Mouse (Mus musculus) limb, embryonic 15.5 days (tissue): ENCODE measurements around the gene Gm16434. TPM values are rescaled to one million over a fixed set of nuclear protein-coding genes. Genes with fewer than 3 reads are reported as not detected.
"Not testable (repeated sequence)": the region's sequence is repeated elsewhere in the genome, so short reads cannot be mapped to it uniquely, and the experiment has no call there.

Source experiments
- ATAC-seq: fragments of 200-750 bp; cut with Nextera tagmentation; 2 replicates; pipeline ENCODE4 v1.8.0; 2017; ENCODE audit warnings: low read depth, moderate TSS enrichment; ENCODE audit not compliant: insufficient number of reproducible peaks, low FRiP score, low TSS enrichment
- H3K27ac ChIP-seq: fragments of 300-500 bp; sonication (generic); 2 replicates; pipeline ENCODE4 v1.5.1; 2015; ENCODE audit warnings: moderate library complexity, mild to moderate bottlenecking, inconsistent platforms
- H3K27me3 ChIP-seq: fragments of 300-500 bp; sonication (generic); 2 replicates; pipeline ENCODE4 v1.6.1; 2015; ENCODE audit warnings: inconsistent platforms
- H3K36me3 ChIP-seq: fragments of 300-500 bp; sonication (generic); 2 replicates; pipeline ENCODE4 v1.6.1; 2015; ENCODE audit warnings: inconsistent platforms
- H3K4me1 ChIP-seq: fragments of 300-500 bp; sonication (generic); 2 replicates; pipeline ENCODE4 v1.6.1; 2015; ENCODE audit warnings: inconsistent platforms
- H3K4me2 ChIP-seq: fragments of 300-500 bp; sonication (generic); 2 replicates; pipeline ENCODE4 v1.6.1; 2015; ENCODE audit warnings: mild to moderate bottlenecking, inconsistent platforms
- H3K4me3 ChIP-seq: fragments of 300-500 bp; sonication (generic); 2 replicates; pipeline ENCODE4 v1.5.1; 2015; ENCODE audit warnings: mild to moderate bottlenecking, inconsistent platforms
- H3K9ac ChIP-seq: fragments of 300-500 bp; sonication (generic); 2 replicates; pipeline ENCODE4 v1.6.1; 2015; ENCODE audit warnings: inconsistent platforms
- H3K9me3 ChIP-seq: fragments of 300-500 bp; sonication (generic); 2 replicates; pipeline ENCODE4 v1.6.1; 2016; ENCODE audit warnings: inconsistent platforms
- WGBS: fragments of 180-500 bp; shearing (Covaris S2); methylation state at CpG from one replicate; pipeline ENCODE4 v1.1.7; 2015; 5-methylcytosine and 5-hydroxymethylcytosine counted together
- polyA plus RNA-seq: library from polyadenylated mRNA; unstranded; fragments of >200 nt; fragmentation: Nextera tagmentation; extraction: Ambion mirVana; gene quantifications from 2 replicates; pipeline ENCODE4 v1.2.1, GENCODE M21; 2015

Gene Gm16434
- not detected in 2 replicates for polyA plus RNA-seq

GRCm38 (mm10) chr14:7194440-7194839, at the start of gene Gm16434:
Gene Gm16434 (minus strand): TSS chr14:7194540.
- not testable (repeated sequence) for H3K27me3 ChIP-seq, H3K9ac ChIP-seq, H3K9me3 ChIP-seq, H3K27ac ChIP-seq, ATAC-seq, H3K36me3 ChIP-seq, H3K4me1 ChIP-seq, H3K4me2 ChIP-seq, H3K4me3 ChIP-seq
- no CpG with 5 or more reads among the region's 2 CpGs for WGBS

- H3K9me3 ChIP-seq, H3K4me3 ChIP-seq, H3K4me1 ChIP-seq, H3K4me2 ChIP-seq, H3K9ac ChIP-seq, H3K27ac ChIP-seq, ATAC-seq, H3K27me3 ChIP-seq, H3K36me3 ChIP-seq: not testable (repeated sequence)
- WGBS = 0% methylated on average over 6 of the region's 10 CpGs
These were observed 49.2 kb upstream of the Gm16434 start for GRCm38 (mm10) chr14:7243498-7243897.

- not testable (repeated sequence) for H3K27me3 ChIP-seq, H3K9ac ChIP-seq, H3K27ac ChIP-seq, H3K36me3 ChIP-seq, H3K4me1 ChIP-seq, ATAC-seq, H3K4me3 ChIP-seq, H3K9me3 ChIP-seq, H3K4me2 ChIP-seq
- 80% methylated on average over 3 of the region's 3 CpGs for WGBS
These were observed 5.7 kb upstream of the Gm16434 start for GRCm38 (mm10) chr14:7200070-7200469.

- H3K4me2 ChIP-seq, H3K27ac ChIP-seq, H3K4me3 ChIP-seq, H3K27me3 ChIP-seq, ATAC-seq, H3K36me3 ChIP-seq, H3K4me1 ChIP-seq, H3K9me3 ChIP-seq, H3K9ac ChIP-seq: not testable (repeated sequence)
- no CpG with 5 or more reads among the region's 37 CpGs for WGBS
These were observed 19.8 kb downstream of the Gm16434 start, which contains the start of gene Gm3512 for GRCm38 (mm10) chr14:7174483-7174971. Gene Gm3512 (minus strand): TSS chr14:7174533.

Other genes starting within 250 kb of the Gm16434 start
- gene Gm6356, start 220.7 kb downstream of the Gm16434 start, polyA plus RNA-seq = not detected in 2 replicates
- gene Gm10406, start 167.1 kb downstream of the Gm16434 start, polyA plus RNA-seq = 0.50 and 0.59 TPM in 2 replicates
- gene Gm3685, start 149.6 kb downstream of the Gm16434 start, polyA plus RNA-seq = not detected in 2 replicates
- gene Gm3696, start 93.9 kb downstream of the Gm16434 start, polyA plus RNA-seq = 0.52 and 0.73 TPM in 2 replicates
- not detected in 2 replicates for gene Gm6676, start 69.1 kb downstream of the Gm16434 start, polyA plus RNA-seq
- gene Gm3512, start 20.0 kb downstream of the Gm16434 start, polyA plus RNA-seq = 5.3 and 5.6 TPM in 2 replicates
- gene Gm3727, start 70.2 kb upstream of the Gm16434 start, polyA plus RNA-seq = not detected in 2 replicates
- gene Gm3739, start 120.5 kb upstream of the Gm16434 start, polyA plus RNA-seq = 0.10 and 0.59 TPM in 2 replicates
- gene Gm5797, start 137.9 kb upstream of the Gm16434 start, polyA plus RNA-seq = not detected in 2 replicates
- not detected in 2 replicates for gene Gm8374, start 170.6 kb upstream of the Gm16434 start, polyA plus RNA-seq